Mouse (Mus musculus) left cerebral cortex, adult 6 months (tissue): Measurements from ENCODE around the gene Gm28710. TPM values are rescaled to one million over a fixed set of nuclear protein-coding genes. Genes with fewer than 3 reads are reported as not detected.

Experiments used
- long read RNA-seq, 2 experiments: library from polyadenylated mRNA; unstranded; transcript quantifications; one replicate each; pipeline ENCODE4 v2.0.0; 2019 to 2020
- polyA plus RNA-seq: library from polyadenylated mRNA; unstranded; fragments of <200 nt; fragmentation: Nextera tagmentation; gene quantifications from 2 replicates; pipeline ENCODE4 v1.2.3, GENCODE M21; 2021

Gene Gm28710
- not detected in 2 replicates for polyA plus RNA-seq
- long read RNA-seq, experiment 1: 0 reads
- long read RNA-seq, experiment 2: 0 reads

DNA sequence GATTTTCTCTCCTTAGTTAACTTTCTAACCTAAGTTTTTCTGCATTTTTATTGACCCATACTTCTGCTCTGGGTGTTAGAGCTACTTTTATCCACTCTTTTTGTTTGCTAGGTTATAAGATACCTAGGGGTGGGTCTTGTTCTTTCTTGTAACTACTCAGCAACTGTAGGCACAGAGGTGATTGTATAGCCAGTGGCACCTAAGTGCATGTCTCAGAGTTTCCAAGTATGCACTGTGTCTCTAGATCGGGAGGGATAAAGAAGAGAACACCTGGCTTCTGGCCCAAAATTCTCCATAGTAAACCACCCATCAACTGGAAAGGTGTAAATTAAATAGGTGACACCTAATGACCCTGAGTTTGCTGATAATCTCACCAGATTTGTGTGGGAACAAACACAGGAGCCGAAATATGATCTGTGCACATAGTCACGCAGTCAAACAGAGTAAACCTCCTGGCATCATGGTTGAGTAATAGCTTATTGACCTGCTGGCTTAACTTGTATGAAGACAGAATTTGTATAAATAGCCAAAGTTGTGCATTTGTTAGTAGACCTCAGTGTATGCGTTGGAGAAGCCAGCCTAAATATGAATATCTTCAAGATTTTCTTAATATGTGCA, at the start of gene Gm28710:
Gene Gm28710, plus strand, starts transcription at position 568 of the 618 bp plus-strand sequence.

Other genes with a start within 250 kb of the Gm28710 start
- gene Hgf, start 238.3 kb upstream of the Gm28710 start, polyA plus RNA-seq: 3.1 and 3.4 TPM in 2 replicates